Mouse (Mus musculus): ENCODE measurements around the gene Rab42.

Rab42 gene

DNA sequence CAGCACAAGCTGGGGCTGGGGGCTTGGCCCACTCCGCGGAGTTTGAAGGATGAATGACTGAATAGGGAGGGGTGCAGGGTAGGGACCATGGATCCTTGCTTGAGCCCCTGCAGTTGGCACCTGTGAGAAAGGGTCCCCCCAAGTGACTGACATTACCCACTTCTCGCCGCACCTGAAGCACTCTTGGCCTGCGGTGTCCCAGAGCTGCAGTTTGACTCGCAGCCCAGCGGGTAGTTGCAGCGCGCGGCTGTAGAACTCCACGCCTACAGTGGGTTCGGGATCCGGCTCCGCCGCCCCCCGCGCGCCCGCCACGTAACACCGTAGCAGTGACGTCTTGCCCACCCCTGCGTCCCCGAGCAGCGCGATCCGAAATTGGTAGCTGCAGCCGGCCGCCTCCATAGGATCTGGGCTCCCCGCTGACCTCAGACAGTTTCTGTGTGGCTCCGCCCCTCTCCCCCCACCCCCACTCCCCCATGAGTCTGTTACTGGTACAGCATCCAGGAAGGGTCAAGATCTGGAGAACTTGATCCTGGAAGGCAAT lies at the start of gene Rab42:
Gene Rab42 (minus strand): TSS at position 447 of the 541 bp plus-strand sequence.
- peak; percentile 20 to 52 for DNase-seq (ENCODE audit: low spot score in 2 of 2)

- DNase-seq (ENCODE audit: low spot score in 2 of 2), result no peak
Observed at GRCm38 (mm10) chr4:132352739-132353138, 49.6 kb upstream of the Rab42 start.

DNA sequence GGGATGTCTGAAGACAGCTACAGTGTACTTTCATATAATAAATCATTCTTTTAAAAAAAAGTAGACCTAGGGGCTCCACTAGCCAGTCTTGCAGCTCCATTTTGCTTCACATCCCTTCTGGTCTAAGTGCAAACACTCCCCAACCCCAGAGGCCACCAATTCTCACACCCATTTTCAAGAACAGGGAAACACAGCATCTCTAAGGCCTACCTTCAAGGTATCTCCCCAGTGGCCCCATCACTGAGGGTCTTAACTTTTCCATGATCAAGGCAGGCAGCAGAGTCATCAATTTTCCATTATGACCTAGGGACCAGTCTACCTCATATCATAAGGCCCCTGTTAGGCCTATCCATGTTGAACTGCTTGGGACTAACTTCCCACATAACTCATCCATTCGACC lies 48.2 kb upstream of the Rab42 start:
- DNase-seq (ENCODE audit: low spot score in 2 of 2), result no peak

- no peak for DNase-seq (ENCODE audit: low spot score in 2 of 2)
Observed at GRCm38 (mm10) chr4:132350854-132351253, 47.7 kb upstream of the Rab42 start.

GRCm38 (mm10) chr4:132350123-132350740 lies 47.0 kb upstream of the Rab42 start:
- no peak for DNase-seq (ENCODE audit: low spot score in 2 of 2)

DNA sequence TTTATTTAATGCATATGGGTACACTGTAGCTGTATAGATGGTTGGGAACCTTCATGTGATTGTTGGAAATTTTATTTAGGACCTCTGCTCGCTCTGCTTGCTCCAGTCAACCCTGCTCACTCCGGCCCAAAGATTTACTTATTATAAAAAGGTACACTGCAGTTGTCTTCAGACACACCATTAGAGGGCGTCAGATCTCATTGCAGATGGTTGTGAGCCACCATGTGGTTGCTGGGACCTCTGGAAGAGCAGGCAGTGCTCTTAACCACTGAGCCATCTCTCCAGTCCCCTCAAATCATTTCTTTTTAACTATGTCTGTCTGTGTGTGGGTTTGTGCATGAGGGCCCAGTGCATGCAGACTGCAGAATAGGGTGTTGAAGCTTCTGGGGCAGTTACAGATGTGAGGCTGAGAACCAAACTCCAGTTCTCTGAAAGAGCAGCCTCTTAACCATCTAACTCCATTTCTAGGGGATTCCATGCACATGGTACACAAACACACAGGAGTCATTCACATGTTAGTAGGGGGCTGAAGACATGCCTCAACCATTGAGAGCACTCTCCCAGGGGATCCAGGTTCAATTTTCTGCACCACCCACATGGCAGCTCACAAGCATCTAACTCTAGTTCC lies 46.4 kb upstream of the Rab42 start:
- no peak for DNase-seq (ENCODE audit: low spot score in 2 of 2)

- DNase-seq (ENCODE audit: low spot score in 2 of 2), result no peak
Observed at GRCm38 (mm10) chr4:132346661-132347060, 43.5 kb upstream of the Rab42 start.

DNA sequence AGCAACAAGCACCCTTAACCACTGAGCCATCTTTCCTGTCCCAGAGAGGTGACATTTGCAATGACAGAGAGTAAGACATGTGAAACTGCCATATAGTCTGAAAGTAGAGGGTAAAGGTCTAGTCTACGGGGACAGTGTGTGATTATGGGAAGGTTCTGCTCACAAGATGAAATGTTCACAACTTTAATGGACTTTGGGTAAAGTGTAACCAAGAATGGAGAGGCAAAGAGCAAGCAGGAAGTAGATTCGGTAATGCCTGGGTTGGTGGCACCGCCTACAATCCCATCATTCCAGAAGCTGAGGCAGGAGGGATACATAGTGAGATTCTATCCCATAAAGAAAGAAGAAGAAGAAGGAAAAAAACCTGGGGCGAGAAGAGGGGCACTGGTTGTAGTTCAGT lies 43.1 kb upstream of the Rab42 start:
- no peak for DNase-seq (ENCODE audit: low spot score in 2 of 2)

DNA sequence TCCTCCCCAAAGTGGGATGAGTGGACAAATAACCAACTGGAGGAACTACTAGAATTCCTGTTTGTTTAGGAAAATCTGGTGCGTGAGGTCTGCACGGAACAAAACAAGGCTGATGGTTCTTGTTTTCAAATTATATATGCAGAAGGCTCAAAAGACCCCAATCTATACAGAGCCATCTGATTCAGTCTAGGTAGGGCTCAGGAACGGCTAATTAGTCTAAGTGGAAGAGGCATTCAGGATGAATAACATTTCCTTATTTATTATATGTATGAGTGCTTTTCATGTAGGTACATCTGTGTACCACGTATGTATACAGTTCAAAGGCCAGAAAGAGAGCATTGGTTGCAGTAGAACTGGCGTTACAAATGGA lies 42.6 kb upstream of the Rab42 start:
- DNase-seq (ENCODE audit: low spot score in 2 of 2), result no peak

GRCm38 (mm10) chr4:132345135-132345842 lies 42.1 kb upstream of the Rab42 start:
- peak; percentile 79 to 93 for DNase-seq (ENCODE audit: low spot score in 2 of 2)

GRCm38 (mm10) chr4:132344403-132345134 lies 41.4 kb upstream of the Rab42 start:
- no peak for DNase-seq (ENCODE audit: low spot score in 2 of 2)

DNA sequence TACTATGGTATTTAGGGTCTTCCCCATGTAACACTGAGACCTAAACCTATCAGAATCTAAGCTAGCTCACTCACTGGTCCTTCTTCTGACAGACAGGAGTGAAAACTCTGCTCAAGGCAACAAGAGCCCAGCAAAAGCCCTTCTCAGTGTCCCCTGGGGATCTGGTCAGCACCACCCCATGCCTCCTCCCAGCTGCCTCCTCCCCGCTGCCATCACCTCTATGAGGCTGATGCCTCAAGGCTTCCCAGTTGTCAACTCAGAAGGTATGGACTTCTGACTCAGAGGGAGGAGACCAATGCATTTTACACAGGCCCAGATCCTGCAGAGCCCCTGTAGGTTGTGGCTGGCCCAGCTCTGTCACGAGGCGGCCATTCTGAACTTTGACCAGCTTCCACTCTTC lies 38.3 kb upstream of the Rab42 start:
- no peak for DNase-seq (ENCODE audit: low spot score in 2 of 2)

GRCm38 (mm10) chr4:132338943-132339342 lies 35.8 kb upstream of the Rab42 start:
- no peak for DNase-seq (ENCODE audit: low spot score in 2 of 2)

DNA sequence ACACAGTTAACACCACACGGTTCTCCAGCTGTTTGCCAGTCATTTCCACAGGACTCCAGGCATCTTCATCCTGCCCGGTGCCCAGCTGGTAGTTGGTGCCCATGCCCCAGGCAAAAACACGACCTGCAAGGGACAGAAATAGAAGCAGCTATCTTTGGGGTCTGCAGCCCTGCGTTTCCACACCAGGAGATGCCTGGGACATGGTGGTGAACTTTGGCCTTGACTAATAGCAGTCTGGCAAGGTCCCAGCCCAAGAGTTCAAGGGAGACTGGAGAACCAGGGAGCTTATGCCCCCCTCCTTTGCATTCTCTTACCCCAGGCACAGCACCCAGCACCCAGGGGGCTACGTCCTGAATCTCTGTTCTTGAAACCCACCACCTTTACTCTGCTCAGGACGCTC lies 29.7 kb upstream of the Rab42 start:
- no peak for DNase-seq (ENCODE audit: low spot score in 2 of 2)

DNA sequence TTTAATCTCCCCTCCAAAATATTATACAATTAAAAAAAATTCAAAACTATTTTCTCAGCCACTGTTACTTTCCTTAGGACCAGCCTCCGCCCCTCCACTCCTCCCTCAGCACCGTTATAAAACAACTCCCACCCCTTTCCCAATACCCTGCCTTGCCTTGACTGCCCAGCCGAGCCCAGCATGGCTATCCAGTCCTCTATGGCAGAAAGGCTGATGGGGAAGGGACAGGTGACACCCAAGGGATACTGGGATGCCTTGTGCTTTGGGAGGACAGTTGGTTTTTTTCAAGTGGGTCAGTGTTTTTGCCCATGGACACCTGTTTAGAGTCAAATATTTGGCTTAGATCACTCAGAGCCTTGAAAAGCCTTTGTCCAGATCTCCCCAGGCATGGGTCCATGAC lies 28.8 kb upstream of the Rab42 start:
- no peak for DNase-seq (ENCODE audit: low spot score in 2 of 2)

GRCm38 (mm10) chr4:132329835-132330354 lies 26.7 kb upstream of the Rab42 start:
- DNase-seq (ENCODE audit: low spot score in 2 of 2), result no peak

DNA sequence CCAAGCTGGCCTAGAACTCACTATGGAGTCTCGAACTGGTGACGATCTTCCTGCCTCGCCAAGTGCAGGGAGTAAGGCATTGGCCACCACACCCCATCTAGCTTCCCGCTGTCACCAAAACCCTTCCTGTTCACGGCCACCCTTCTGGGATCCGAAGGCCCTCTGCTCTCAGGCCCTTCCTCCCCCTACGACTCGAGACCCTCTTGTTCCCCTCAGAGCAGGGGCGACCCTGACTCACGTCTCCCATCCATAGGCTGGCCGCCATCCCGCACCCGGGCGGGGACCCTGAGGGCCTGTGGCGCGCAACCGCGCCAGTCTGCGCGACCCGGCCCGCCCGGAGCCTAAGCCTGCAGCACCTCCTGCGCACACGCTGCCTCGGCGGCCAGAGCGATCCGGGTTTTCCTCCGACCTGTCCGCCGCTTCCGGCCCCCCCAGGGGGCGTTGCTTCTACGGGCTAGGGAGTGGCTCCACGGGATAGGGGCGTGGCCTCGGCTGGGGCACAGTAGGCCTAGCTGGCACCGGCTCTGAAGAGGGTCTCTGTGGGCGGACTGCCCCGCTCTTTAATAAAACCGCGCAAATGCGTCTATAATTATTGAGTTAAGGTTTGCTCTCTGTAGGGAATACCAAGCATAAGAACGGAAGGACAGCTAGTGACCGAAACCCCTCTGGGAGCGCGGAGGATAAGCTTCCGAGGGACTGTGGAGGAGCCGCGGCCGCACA lies 26.1 kb upstream of the Rab42 start, which contains the start of gene Trnau1ap:
Gene Trnau1ap (minus strand): TSS at position 424 of the 720 bp plus-strand sequence.
- DNase-seq (ENCODE audit: low spot score in 2 of 2), result peak; percentile 76 to 85

DNA sequence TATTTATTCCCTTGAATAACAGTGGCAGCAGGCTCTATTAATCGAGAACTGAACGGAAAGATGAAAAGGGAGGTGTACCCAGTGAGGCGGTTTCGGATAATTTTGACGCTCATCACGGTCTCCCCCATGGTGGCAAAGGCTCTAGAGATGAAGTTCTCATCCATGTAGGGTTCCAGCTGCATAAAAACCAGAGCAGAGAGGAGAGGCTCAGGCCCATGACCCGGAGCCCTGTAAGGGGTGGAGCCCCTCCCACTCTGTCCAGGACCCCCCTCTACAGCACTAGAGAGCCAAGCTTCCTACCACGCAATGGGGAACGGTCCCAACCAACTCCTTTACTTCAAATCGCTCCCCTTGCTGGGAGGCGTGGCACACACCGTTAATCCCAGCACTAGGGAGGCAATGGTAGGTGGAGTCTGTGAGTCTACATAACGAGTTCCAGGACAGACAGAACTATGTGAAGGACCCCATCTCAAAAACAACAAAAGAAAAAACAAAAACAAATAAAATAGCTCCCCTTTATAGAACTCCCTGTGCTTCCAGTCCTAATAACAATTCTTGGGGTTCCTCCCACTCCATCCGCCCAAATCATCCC lies 25.3 kb upstream of the Rab42 start:
- no peak for DNase-seq (ENCODE audit: low spot score in 2 of 2)

DNA sequence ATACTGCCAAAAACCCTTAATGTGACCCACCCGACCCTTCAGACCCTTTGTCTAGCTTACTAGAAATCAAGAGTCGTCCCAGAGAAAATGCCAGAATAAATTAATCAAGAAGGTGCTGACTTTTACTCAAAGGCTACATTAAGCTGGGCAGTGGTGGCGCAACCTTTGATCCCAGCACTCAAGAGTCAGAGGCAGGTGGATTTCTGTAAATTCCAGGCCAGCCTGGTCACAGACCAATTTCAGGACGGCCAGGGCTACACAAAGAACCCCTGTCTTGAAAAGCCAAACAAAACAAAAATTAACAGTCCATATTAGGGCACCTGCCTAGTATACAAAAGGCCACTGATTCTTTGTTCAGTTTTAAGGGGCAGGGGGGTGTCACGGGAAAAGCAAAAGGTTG lies 23.3 kb upstream of the Rab42 start:
- no peak for DNase-seq (ENCODE audit: low spot score in 2 of 2)

- no peak for DNase-seq (ENCODE audit: low spot score in 2 of 2)
Observed at GRCm38 (mm10) chr4:132315711-132316110, 12.5 kb upstream of the Rab42 start.

- DNase-seq (ENCODE audit: low spot score in 2 of 2), result no peak
Observed at GRCm38 (mm10) chr4:132312627-132313026, 9.4 kb upstream of the Rab42 start.
